Mouse (Mus musculus) activated CD4-positive, CD25-positive, alpha-beta regulatory T cell, adult 4 months (primary cell): ENCODE data around the gene 5330417C22Rik. TPM values are rescaled to one million over a fixed set of nuclear protein-coding genes. Genes with fewer than 3 reads are reported as not detected.
"Not testable (repeated sequence)": the region's sequence is repeated elsewhere in the genome, so short reads cannot be mapped to it uniquely, and the experiment has no call there.

ENCODE experiments used
- ATAC-seq: one replicate; pipeline ENCODE4 v1.8.0; 2017
- polyA plus RNA-seq, 2 experiments: library from polyadenylated mRNA; unstranded; fragments of 100-300 nt; shearing (Covaris generic); gene quantifications; one replicate each; pipeline ENCODE4 v1.2.1; 2017

Gene 5330417C22Rik
- 1 to 10 TPM; 1.2 to 1.4 TPM for polyA plus RNA-seq

DNA sequence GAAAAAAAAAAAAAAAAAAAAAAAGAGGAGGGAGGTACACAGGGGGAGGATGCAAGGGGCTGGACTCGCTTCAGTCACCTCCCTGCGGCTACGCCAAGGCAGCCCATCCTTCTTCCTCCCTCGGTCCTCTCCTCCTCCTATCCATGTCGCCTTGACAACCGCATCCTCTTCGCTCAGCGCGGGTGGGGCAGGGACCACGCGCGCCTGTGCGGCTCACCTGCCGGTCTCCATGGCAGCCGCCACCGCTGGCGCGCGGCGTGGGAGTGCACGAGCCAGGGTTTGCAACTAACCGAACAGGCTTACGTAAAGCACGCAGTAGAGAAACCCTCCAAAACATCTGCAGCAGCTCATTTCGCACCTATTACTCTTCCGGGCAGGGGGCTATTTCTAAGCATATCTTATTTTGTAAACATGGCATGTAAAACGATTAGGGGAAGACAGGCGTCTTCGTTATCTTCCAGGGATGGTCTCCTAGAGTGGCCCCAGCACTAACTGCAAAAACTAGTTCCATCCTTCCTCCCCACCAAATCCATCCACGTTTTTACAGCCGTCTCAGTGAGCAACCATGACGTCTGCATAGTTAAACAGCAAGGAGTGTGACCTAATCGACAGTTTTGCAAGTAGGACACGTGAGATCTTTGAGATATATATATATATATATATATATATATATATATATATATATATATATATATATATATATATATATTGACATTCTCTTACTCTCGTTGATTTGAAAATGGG lies at the start of gene 5330417C22Rik:
Gene 5330417C22Rik (minus strand): TSS at position 20 of the 744 bp plus-strand sequence.
- peak; percentile 95 for ATAC-seq

DNA sequence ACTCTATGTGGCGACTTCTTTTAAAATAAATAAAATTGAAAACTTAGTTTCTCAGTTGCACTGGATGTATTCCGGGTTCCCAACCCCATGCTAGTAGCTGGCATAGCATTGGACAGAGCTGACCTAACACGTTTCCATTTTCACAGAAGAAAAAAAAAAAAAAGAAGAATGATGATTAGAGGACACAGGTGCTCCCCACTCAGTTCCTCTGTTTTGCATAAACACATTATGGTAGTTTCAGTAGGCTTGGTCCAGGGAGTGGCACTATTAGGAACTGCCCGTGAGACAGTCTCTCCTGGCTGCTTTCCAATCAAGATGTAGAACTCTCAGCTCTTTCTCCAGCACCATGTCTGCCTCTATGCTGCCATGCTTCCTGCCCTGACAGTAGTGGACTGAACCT lies 48.2 kb upstream of the 5330417C22Rik start:
- ATAC-seq: no peak

DNA sequence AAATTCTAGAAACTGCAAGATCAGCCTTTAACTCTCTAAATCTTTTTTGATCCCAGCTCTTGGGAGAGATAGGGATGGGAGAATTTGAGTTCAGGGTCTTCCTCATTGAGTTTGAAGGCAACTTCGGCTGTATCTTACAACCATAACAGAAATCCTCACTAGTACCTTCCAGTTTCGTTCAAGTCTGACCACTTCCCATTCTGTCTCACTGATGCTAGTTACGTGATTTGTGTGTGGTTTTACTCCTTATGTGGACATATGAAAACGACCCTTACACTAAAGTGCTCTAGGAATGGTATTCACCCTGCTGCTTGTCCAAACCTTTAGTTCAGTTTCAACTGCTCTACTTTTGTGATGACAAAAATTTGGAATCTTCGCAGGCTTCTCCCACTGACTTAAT lies 37.7 kb upstream of the 5330417C22Rik start:
- ATAC-seq: no peak

DNA sequence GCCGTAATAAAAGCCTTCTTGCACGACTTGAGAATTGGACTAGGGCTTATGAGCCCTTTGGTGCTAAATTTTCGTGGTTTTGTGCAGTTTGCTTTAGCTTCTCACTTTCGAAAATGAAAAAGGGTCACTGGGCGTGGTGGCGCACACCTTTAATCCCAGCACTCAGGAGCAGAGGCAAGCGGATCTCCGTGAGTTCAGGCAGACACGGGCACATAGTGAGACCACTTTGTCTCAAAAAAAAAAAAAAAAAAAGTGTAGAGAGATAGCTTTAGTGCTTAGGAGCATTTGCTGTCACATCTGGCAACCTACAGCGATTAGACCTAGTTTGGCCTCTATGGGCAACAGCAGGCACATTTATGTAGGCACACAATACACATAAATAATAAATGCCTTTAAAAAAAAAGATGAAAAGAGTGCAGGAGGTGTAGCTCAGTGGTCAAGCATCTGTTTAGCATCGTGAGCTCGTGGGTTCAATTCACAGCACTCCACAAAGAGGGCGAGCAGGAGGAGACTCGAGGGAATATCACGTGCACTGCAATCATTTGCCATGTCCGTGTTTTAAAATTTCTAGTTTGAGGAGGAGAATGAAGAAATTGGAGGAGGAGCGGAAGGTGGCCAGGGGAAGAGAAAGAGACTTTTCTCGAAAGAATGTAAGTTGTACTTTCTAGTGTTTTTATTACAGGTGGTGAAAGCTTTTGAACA lies 36.1 kb upstream of the 5330417C22Rik start:
- no peak for ATAC-seq

DNA sequence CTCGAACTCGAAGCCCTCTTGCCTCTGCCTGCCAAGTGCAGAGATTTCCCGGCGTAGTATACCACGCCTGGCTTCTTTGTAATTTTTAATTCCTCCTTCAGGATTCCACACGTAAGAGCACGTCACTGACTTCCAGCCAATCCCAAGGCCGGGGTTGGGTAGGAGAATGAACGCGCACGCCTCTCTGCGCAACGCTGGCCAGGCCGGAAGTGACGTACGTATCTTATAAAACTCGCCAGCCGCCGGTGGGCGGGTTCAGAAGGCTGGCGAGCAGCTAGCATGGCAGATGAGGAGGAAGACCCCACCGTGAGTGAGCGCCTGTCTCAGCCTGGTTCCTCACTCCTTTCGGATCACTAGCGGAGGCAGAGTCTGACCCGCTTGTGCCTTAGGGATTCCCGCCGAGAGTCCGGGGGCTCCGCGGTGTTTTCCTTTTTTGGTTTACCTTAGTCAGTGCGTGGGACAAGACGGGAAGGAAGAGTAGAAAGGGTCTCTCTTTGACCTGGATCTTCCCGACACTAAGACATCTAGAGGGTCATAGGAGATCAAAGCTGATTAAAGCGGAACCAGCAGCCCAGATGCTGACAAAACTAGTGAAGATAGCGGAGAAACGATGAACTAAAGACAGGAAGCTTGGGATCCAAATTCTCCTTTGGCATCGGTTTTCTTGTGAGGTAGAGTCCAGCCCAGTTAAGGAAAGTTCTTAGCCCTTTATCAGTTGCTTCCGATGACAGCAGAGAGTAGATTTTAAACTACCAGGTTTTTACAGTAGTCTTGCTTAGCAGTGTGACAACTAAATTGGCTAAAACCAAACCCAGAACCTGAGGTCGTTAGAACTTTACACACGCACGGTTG lies 35.3 kb upstream of the 5330417C22Rik start, which contains the start of gene Taf13:
Gene Taf13 (plus strand): TSS at position 256 of the 852 bp plus-strand sequence.
- ATAC-seq: peak; percentile 98

DNA sequence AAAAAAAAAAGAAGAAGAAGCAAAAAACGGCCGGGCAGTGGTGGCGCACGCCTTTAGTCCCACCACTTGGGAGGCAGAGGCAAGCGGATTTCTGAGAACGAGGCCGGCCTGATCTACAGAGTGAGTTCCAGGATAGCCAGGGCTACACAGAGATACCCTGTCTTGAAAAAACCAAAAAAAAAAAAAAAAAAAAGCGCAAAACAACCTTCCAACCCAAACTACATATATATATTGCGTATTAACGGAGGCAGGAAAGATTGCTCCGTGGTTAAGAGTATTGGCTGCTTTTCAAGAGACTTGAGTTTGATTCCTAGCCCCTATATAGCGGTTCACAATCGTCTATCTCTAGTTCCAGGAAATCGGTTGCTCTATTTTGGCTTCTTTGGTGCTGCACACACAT lies 34.5 kb upstream of the 5330417C22Rik start:
- ATAC-seq: no peak

DNA sequence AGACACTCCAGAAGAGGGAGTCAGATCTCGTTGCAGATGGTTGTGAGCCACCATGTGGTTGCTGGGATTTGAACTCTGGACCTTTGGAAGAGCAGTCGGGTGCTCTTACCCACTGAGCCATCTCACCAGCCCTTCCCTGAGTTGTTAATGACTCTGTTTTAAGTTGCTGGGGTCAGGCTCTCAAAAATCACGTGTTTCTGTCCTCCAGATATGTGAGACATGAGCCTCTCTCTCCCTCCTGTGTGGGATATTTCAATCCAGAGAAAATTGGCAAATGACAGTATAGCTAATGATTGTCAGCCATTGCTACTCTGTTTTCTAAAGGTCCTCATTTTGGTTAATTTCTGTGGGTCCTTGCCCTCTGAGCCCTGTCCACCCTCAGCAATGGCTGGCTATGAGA lies 33.3 kb upstream of the 5330417C22Rik start:
- not testable (repeated sequence) for ATAC-seq

DNA sequence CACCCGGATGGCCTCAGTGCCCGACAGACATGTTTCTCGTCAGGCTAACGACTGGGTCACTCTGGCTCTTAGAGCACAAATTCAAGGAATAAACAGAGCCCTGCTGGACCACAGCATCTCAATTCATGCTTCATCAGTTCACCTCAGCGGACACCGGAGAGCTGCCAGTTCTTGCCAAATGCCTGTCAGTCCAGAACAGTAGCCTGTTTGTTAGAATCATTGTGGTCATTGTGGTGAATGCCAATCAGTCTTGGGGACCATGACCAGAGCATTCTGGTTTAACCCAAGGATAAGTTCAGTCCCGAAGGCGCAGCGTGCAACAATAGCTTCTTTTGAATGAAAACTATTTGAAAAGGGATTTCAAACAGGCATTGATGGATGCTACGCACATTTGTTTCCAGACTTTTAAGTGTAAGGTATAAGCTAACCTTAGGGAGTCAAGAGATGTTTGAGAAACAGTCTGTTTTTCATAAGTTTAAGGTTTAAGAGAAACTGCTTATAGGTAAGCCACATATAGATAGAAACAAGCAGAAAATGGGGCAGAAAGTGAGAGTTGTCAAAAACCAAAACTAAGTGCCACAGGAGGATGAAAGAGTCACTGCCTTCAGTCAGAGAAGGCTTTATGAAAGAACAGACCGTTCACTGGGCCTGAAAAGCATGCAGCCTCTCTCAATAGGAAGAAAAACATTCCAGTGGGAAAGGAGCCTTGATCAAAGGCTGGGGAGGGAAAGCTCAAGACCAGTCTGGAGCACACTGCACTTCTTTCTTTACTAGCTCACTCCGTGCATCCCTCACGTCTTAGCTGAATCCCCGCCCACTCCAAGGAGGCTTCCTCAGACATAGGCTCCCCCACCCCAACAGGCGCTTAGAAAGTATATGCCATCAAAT lies 31.9 kb upstream of the 5330417C22Rik start:
- ATAC-seq: no peak

DNA sequence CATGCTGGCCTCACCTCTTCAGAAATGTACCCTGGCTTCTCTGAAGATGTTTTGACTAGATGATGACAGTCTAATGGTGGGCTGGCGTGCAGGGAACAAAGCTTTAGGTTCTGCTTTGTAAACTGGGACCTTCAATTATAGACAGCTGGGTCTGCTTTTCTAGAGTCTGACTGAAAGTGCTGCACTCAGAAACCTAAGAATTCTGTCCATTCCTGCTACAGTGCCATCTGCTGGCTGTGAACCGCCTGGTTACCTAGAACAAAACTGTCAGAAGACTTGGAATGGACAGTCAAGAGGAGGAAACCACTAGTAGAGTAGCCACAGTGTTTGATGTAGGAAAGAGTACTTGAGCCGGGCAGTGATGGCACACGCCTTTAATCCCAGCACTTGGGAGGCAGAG lies 27.0 kb upstream of the 5330417C22Rik start:
- ATAC-seq: peak; percentile 27

DNA sequence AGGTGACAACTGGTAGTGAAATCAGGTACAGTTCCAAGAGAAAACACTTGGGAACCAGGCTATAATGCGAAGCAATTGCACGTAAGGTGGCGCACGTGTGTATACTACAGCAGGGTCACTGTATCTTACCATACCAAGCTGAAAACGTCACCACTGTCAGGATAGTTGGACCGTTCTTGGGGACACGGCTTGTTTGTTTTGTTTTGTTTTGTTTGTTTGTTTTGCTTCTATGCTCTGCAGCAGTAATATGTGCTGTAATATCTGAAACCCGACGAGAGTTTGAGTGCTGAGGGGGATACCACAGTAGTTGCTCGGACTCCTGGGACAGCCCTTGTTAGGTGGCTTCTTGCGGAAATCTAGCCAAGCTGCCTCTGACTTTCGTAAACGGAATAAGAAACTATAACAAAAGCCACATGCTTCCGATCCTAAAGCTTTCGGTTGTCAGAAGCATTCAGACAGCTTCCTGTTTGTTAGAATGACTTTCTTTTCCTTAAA lies 26.5 kb upstream of the 5330417C22Rik start:
- ATAC-seq: peak; percentile 22

DNA sequence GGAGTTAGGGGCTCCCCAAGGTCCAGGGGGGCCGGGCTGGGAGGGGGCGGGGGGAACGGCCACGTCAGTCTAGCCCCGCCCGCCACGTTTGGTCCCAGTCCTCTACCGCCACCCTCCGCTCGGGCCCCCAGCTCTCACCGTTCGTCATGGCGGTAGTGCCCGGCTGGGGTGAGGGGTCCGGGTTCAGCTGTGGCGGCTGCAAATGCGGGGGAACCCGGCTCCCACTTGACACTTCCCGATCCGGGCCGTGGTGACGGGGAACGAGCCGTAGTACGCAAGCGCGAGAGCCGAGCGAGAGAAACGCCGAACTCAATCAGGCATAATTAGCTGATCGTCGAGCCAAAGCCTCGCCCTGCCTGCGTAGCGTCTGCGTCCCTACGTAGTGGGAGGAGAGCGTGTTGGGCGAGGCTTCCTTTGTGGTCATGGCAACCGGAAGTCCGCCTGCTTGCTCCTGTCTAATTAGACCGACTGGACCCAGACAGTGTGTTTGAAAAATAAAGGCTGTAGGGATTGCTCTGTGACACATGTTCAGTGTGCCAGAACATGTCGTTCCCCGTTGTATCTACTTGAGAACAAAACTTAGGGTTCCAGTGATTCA lies 25.9 kb upstream of the 5330417C22Rik start, which contains the start of gene Tmem167b:
Gene Tmem167b (minus strand): TSS at position 334 of the 598 bp plus-strand sequence.
- peak; percentile 92 for ATAC-seq

DNA sequence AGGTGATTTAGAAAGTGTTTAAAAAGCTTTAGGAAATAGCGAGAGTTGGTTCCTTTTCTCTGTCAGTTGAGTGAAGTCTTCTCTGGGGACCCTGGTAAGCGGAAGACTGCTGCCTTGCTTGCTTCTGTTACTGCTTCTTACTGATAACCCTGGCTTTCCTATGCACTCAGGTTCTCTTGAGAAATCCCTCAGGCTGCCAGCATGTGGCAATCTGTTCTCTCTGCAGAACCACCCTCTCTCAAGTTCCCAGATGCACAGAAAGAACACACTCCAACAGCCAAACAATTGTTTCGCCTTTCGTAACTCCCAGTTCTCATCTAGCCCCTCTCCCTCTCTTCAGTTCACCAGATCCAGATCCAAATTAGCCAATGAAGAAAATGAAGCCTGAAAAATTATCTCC lies 21.6 kb upstream of the 5330417C22Rik start:
- no peak for ATAC-seq

DNA sequence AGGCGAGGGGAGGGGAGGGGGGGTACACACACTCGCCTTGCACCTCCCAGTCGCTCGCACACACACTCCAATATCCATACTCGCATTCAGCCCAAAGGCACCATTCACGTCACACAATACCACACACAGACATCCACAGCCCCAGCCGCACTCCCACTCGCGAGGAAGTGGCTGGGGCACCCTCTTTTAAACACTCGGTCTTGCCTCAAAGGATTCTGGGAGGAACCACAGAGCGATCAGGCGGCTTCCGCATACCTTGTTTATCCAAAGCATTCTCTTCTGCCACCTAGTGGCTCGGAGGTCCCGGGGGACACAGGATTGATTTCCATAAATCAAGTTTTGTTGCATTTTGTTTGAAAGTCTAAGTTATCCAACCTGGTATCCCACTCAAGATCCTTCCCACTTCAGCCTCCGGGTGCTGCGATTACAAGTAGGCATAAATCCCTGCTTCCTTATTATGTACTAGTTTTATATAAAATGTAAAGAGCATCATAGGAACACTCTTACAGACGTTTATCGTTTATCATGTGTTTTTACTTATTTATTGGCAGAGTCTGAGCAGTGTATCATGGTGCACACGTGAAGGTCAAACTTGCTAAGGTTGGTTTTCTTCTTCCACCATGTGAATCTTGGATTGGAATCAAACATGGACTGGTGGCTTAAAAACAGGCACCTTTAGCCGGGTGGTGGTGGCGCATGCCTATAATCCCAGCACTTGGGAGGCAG lies 18.4 kb upstream of the 5330417C22Rik start:
- ATAC-seq: peak; percentile 99

DNA sequence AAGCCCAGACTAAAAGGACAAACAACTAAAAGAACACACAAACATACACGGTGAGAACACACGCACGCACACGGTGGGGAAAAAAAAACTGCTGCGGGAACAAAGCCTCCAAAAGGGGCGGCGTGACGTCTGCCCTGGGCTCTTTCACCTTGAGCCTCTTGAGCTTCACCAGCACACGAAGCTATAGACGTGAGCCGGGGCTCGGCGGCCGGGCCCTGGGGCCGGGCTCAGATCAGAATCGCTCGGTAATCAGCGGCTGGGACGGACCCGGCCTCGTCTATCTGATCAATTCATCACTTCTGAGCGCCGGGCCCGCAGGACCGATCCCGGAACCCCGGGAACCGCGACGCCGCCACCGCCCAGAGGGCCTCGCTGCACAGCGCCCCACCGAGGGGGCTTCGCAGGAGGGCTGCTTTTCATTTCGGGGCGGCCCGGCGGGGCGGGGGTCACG lies 17.8 kb upstream of the 5330417C22Rik start:
- peak; percentile 24 for ATAC-seq

DNA sequence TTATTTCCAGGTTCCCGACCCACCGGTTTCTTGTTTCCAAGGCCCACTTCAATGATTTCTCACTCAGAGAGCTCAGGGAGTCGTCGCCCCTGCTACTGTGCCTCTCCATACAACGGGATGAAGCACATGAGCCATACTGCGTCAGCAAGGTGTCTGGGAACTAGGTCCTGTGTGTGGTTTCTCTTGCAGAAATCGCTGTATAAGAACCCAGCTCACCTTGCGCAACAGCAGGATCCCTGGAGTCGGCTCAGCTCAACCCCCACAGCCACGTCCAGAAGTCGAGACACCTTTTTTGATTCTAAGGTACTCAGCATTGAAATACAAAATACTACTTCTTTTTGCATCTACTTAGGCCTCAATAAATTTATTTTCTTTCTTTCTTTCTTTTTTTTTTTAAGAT lies 6.0 kb upstream of the 5330417C22Rik start:
- ATAC-seq: no peak

DNA sequence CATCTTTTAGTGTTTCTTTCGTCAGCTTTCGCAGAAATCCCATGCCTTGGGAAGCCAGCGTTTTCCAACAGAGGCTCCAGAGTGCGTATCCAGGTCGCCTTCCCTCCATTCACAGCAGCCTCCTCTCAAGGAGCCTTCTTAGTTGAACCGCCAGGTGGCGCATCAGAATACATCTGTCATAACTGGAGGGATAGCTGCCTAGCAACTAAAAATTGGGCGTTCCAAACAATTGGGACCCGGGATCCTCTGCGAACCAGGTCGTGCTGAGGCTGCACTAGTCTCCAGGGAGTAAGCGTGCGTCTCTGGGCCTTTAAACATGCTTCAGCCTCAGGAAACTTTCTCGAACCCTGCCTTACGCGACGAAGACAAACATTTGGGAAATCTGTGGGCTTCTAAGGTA lies 967 bp upstream of the 5330417C22Rik start:
- peak; percentile 28 for ATAC-seq

DNA sequence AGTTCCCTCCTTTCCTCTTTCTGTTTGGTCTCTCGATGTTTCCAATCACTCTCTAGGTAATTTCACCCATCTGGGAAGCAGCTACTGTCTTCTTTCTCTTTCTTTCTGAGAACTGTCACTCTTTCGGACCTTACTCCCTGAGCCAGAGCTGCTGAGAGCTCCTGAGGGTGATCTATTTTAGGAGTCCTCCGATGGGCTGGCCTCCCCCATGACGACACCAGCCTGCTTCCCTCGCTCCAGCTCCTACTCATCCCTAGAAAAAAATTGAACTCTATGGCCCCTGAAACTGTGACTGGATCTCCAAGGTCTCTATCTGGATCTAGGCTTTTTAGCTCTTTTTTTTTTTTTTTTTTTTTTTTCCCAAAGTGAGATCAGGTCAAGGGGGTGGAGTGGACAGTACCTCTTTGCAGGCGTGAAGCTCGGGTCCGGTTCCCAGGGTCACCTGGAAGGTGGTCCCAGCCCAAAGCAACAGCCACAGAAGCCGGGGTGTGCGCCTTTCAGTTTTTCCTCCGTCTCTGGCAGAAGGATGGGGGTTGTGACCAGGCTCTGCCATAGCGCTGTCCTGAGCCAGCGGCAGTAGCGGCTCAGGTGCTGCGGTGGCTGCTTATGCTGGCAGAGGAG lies 330 bp downstream of the 5330417C22Rik start:
- ATAC-seq: no peak

DNA sequence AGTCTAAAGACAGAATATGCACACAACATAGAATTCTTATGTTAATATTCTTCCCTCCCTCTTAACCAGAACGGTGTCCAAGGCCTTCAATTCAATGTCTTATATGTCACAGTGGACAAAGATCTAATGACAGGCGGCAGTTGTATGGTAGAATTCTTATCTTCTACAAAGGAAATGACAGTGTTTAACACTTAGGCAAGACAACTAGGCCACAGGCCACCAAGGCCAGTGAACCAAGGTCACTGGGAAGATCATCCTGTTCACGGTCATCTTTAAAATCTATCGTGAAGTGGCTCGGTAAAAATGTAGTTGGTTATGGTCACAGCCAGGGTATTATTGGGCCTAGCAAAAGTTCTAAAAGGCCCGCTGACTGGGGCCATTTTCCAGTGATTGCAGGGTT lies 2.4 kb downstream of the 5330417C22Rik start, which contains the start of gene 1700013F07Rik:
Gene 1700013F07Rik (plus strand): TSS at position 200 of the 400 bp plus-strand sequence.
- ATAC-seq: no peak

DNA sequence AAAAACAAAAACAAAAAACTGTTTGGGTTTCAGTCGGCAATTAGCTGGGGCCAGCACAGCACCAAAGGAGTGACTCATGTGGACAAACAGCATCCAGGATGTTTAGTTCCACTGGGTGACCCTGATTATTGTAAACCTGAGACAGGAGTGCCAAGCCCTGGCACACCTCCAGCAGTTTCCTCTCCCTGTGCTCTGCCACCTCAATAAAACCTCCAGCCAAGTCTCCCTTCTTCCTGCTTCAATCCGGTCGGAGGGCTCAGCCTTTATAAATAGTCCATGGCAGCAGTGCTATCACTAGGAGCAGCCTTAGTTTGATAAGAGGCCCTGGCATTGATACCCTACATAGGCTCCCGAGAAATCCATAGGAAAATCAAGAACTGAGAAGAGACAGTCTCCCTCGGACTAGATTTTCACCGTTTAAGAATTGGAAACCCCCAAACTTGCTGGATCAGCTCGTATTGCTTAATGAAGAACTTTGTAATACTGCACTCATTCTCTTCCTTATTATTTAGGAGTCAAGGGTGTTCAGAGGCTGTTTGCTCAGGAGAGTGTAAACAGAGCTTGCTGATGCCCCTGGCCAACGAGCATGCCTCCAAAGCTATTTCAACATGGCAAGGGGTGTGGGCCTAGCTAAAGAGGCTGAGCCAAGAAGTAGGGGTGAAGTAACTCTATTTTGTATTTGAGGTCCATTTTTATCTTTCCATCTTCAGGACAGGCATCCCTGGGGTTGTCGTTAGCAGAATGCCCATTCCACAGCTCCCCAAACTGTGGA lies 3.0 kb downstream of the 5330417C22Rik start:
- ATAC-seq: no peak
